Mouse (Mus musculus) liver, embryonic 14.5 days (tissue): ENCODE data around the gene Alkbh1. TPM values are rescaled to one million over a fixed set of nuclear protein-coding genes. Genes with fewer than 3 reads are reported as not detected.

ENCODE experiments used
- ATAC-seq: fragments of 200-750 bp; cut with Nextera tagmentation; 2 replicates; pipeline ENCODE4 v1.8.0; 2017; ENCODE audit warnings: moderate number of reproducible peaks, mild to moderate bottlenecking, moderate library complexity; ENCODE audit not compliant: insufficient read depth
- DNase-seq, 3 experiments: peaks; one replicate each; pipeline ENCODE4 v3.0.0-alpha.2; 2012 to 2013; ENCODE audit warnings: low read depth in 3 of 3, low spot score in 3 of 3
- H3K27ac ChIP-seq: fragments of 300-500 bp; sonication (generic); 2 replicates; pipeline ENCODE4 v1.5.1; 2014; ENCODE audit warnings: moderate library complexity, mild to moderate bottlenecking, control low read depth, inconsistent platforms
- H3K27me3 ChIP-seq: fragments of 300-500 bp; sonication (generic); 2 replicates; pipeline ENCODE4 v1.6.1; 2014; ENCODE audit warnings: mild to moderate bottlenecking, low read length, moderate library complexity; ENCODE audit not compliant: control insufficient read depth, insufficient read depth
- H3K36me3 ChIP-seq: fragments of 300-500 bp; sonication (generic); replicated peaks from 2 replicates; pipeline ENCODE4 v1.6.1; 2014; ENCODE audit warnings: low read depth; ENCODE audit not compliant: control insufficient read depth, insufficient read depth
- H3K4me1 ChIP-seq, 2 experiments: fragments of 200-500 bp in 1 of 2; fragments of 300-500 bp in 1 of 2; sonication (generic) in 1 of 2; replicated peaks; 2 replicates each; pipeline ENCODE4 v1.6.1; 2012 to 2014; ENCODE audit warnings: antibody characterized with exemption in 1 of 2, inconsistent platforms in 1 of 2, low read length in 1 of 2; ENCODE audit not compliant: control insufficient read depth in 2 of 2, insufficient read depth in 2 of 2
- H3K4me2 ChIP-seq: fragments of 300-500 bp; sonication (generic); 2 replicates; pipeline ENCODE4 v1.6.1; 2014; ENCODE audit warnings: low read depth, mild to moderate bottlenecking, control low read depth, moderate library complexity
- H3K4me3 ChIP-seq, 2 experiments: fragments of 200-500 bp in 1 of 2; fragments of 300-500 bp in 1 of 2; sonication (generic) in 1 of 2; 2 replicates each; pipeline ENCODE4 v1.5.1; 2012 to 2014; ENCODE audit warnings: low read depth in 2 of 2, low read length in 2 of 2, mild to moderate bottlenecking in 2 of 2, control low read depth in 1 of 2, inconsistent platforms in 1 of 2, moderate library complexity in 1 of 2; ENCODE audit not compliant: insufficient read depth in 1 of 2
- H3K9ac ChIP-seq: fragments of 300-500 bp; sonication (generic); replicated peaks from 2 replicates; pipeline ENCODE4 v1.6.1; 2014; ENCODE audit warnings: mild to moderate bottlenecking, control low read depth, moderate library complexity
- H3K9me3 ChIP-seq: fragments of 300-500 bp; sonication (generic); 2 replicates; pipeline ENCODE4 v1.6.1; 2016; ENCODE audit warnings: low read length, mixed read lengths; ENCODE audit not compliant: control insufficient read depth
- CTCF ChIP-seq: IDR thresholded peaks from 2 replicates; pipeline ENCODE4 v1.5.1; 2016; ENCODE audit warnings: antibody characterized with exemption, low read depth, control low read depth
- EP300 ChIP-seq: IDR thresholded peaks from 2 replicates; pipeline ENCODE4 v1.6.1; 2016; ENCODE audit warnings: antibody characterized with exemption, low read depth
- WGBS: fragments of 180-500 bp; shearing (Covaris S2); extraction: QIAGEN DNeasy Blood & Tissue Kit; methylation state at CpG from one replicate; pipeline ENCODE4 v1.1.7; 2014; ENCODE audit not compliant: insufficient replicate concordance; 5-methylcytosine and 5-hydroxymethylcytosine counted together
- polyA plus RNA-seq, 2 experiments: library from polyadenylated mRNA; depleted of rRNA in 1 of 2; stranded (reverse) in 1 of 2; unstranded in 1 of 2; fragments of >200 nt; fragmentation: Nextera tagmentation in 1 of 2; extraction: Ambion mirVana in 1 of 2; gene quantifications; 2 replicates each; pipeline versions ENCODE4 v1.2.1 to v1.2.3; 2012 to 2014

Gene Alkbh1
- polyA plus RNA-seq, 2 experiments, result 10.4 to 16.3 TPM

GRCm38 (mm10) chr12:87397811-87398417 is 45.9 kb downstream of the Alkbh1 start:
- DNase-seq, result no peak
- WGBS, result 66% methylated on average over 4 of the region's 4 CpGs

GRCm38 (mm10) chr12:87397126-87397525 is 46.7 kb downstream of the Alkbh1 start:
- 79% methylated on average over 4 of the region's 4 CpGs for WGBS
- no peak for ATAC-seq
- H3K27ac ChIP-seq, result no peak overlapping the region

More at GRCm38 (mm10) chr12:87397811-87398417, 45.9 kb downstream of the Alkbh1 start:
- no peaks in the 10 kb centered on the region for H3K36me3 ChIP-seq
- H3K27ac ChIP-seq, result no peak overlapping the region
- no peaks in the 10 kb centered on the region for H3K9me3 ChIP-seq
- peaks cover 0 to 6% of the 10 kb centered on the region in 2 experiments; a peak in 2 of 4 replicates for H3K4me1 ChIP-seq
- TF ChIP-seq CTCF (no peak), EP300 (no peak)
- H3K4me2 ChIP-seq, result no peak overlapping the region
- H3K4me3 ChIP-seq, result no peak overlapping the region
- H3K27me3 ChIP-seq, result no peaks in the 10 kb centered on the region
- H3K9ac ChIP-seq, result no peak overlapping the region
- ATAC-seq, result no peak

GRCm38 (mm10) chr12:87394316-87394715 is 49.5 kb downstream of the Alkbh1 start:
- H3K27ac ChIP-seq, result no peak overlapping the region
- no peak for TF ChIP-seq CTCF
- TF ChIP-seq EP300, result no peak
- no peaks in the 10 kb centered on the region for H3K9me3 ChIP-seq
- 71% methylated on average over 6 of the region's 6 CpGs for WGBS
- no peak overlapping the region for H3K9ac ChIP-seq
- H3K4me3 ChIP-seq, result no peak overlapping the region
- no peaks in the 10 kb centered on the region for H3K27me3 ChIP-seq
- H3K4me1 ChIP-seq, result peaks cover 0 to 8% of the 10 kb centered on the region in 2 experiments; a peak in 2 of 4 replicates
- no peak for DNase-seq
- H3K36me3 ChIP-seq, result no peaks in the 10 kb centered on the region
- H3K4me2 ChIP-seq, result no peak overlapping the region
- no peak for ATAC-seq

More at GRCm38 (mm10) chr12:87397126-87397525, 46.7 kb downstream of the Alkbh1 start:
- Histone ChIP-seq H3K9me3 (no peaks in the 10 kb centered on the region), H3K4me3 (no peak overlapping the region), H3K36me3 (no peaks in the 10 kb centered on the region), H3K4me2 (no peak overlapping the region), H3K27me3 (no peaks in the 10 kb centered on the region), H3K4me1 (peaks cover 0 to 6% of the 10 kb centered on the region in 2 experiments; a peak in 2 of 4 replicates), H3K9ac (no peak overlapping the region)
- TF ChIP-seq EP300 (no peak), CTCF (no peak)
- no peak for DNase-seq

GRCm38 (mm10) chr12:87393447-87394145 is 50.2 kb downstream of the Alkbh1 start:
- WGBS, result 37% methylated on average over 4 of the region's 4 CpGs
- Histone ChIP-seq H3K4me1 (peaks cover 0 to 5% of the 10 kb centered on the region in 2 experiments; a peak in 2 of 4 replicates), H3K36me3 (no peaks in the 10 kb centered on the region), H3K4me3 (no peak overlapping the region), H3K9me3 (no peaks in the 10 kb centered on the region), H3K9ac (no peak overlapping the region), H3K4me2 (no peak overlapping the region), H3K27ac (no peak overlapping the region), H3K27me3 (no peaks in the 10 kb centered on the region)
- TF ChIP-seq CTCF (no peak), EP300 (no peak)
- DNase-seq, result no peak
- no peak for ATAC-seq

GRCm38 (mm10) chr12:87391355-87391754 is 52.5 kb downstream of the Alkbh1 start:
- Histone ChIP-seq H3K4me1 (peaks cover 3 to 8% of the 10 kb centered on the region in 2 experiments; a peak in 3 of 4 replicates), H3K4me3 (no peak overlapping the region), H3K27me3 (no peaks in the 10 kb centered on the region), H3K9ac (no peak overlapping the region), H3K36me3 (no peaks in the 10 kb centered on the region), H3K27ac (no peak overlapping the region), H3K9me3 (no peaks in the 10 kb centered on the region), H3K4me2 (no peak overlapping the region)
- ATAC-seq (no peak), DNase-seq (no peak)
- TF ChIP-seq CTCF, result no peak
- TF ChIP-seq EP300, result no peak
